Mouse (Mus musculus): ENCODE measurements around the gene Arhgef17. TPM values are rescaled to one million over a fixed set of nuclear protein-coding genes. Genes with fewer than 3 reads are reported as not detected.

Arhgef17 gene
- polyA plus RNA-seq (2014; fragmentation: Nextera tagmentation; extraction: Ambion mirVana), result 4.5 and 5.4 TPM in 2 replicates

- Histone ChIP-seq H3K9me3 (ENCODE audit: control insufficient read depth, low read length) (no peaks in the 10 kb centered on the region), H3K27me3 (replicated peaks; ENCODE audit: control insufficient read depth, insufficient read depth, low read length) (peaks cover 52% of the 10 kb centered on the region), H3K27ac (ENCODE audit: low read depth, low read length) (peak within 1 kb of the TSS; percentile 96), H3K9ac (ENCODE audit: low read depth, low read length) (peak within 1 kb of the TSS; percentile 76), H3K4me3 (ENCODE audit: low read depth, low read length) (peak within 1 kb of the TSS; percentile 65), H3K4me1 (replicated peaks; ENCODE audit: control insufficient read depth, insufficient read depth, low read length) (peaks cover 45% of the 10 kb centered on the region), H3K4me2 (peak within 1 kb of the TSS; percentile 93), H3K36me3 (ENCODE audit: control insufficient read depth, insufficient read depth, low read length) (no peaks in the 10 kb centered on the region)
- WGBS, result under 1% methylated on average over 35 of the region's 35 CpGs
- ATAC-seq (replicated peaks; ENCODE audit: low FRiP score) (peak; percentile 49), DNase-seq (ENCODE audit: low spot score) (peak; percentile 81)
Measured at GRCm38 (mm10) chr7:100931926-100932480, at the start of gene Arhgef17. Gene Arhgef17 (minus strand): TSS chr7:100932107.

- H3K27me3 ChIP-seq (replicated peaks; ENCODE audit: control insufficient read depth, insufficient read depth, low read length), result peaks cover 11% of the 10 kb centered on the region
- no peak overlapping the region for H3K4me3 ChIP-seq (ENCODE audit: low read depth, low read length)
- H3K4me2 ChIP-seq, result no peak overlapping the region
- DNase-seq (ENCODE audit: low spot score) (no peak), ATAC-seq (replicated peaks; ENCODE audit: low FRiP score) (no peak)
- WGBS, result 47% methylated on average over 2 of the region's 2 CpGs
- no peak overlapping the region for H3K27ac ChIP-seq (ENCODE audit: low read depth, low read length)
- H3K9ac ChIP-seq (ENCODE audit: low read depth, low read length), result no peak overlapping the region
- peaks cover 10% of the 10 kb centered on the region for H3K4me1 ChIP-seq (replicated peaks; ENCODE audit: control insufficient read depth, insufficient read depth, low read length)
- no peaks in the 10 kb centered on the region for H3K36me3 ChIP-seq (ENCODE audit: control insufficient read depth, insufficient read depth, low read length)
- no peaks in the 10 kb centered on the region for H3K9me3 ChIP-seq (ENCODE audit: control insufficient read depth, low read length)
Measured at GRCm38 (mm10) chr7:100979175-100979574, 47.3 kb upstream of the Arhgef17 start.

DNA sequence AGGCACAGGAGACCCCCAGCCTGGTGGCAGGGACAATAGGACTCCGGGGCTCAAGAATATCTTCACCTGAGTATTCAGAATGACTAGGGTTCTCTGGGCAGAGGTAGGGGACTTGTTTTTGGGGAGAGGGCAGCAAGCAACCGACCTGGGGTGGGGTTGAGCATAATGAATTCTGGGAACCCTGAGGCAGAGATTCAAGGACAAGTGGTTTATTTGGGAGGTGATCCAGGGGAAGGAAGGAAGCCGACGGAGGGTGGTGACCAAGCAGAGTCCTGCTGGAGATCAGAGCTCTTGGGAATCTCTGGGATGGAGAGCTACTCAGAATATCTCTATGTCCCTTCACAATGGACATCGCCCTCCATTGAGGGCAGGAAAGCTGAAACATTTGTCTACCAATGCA, 46.3 kb upstream of the Arhgef17 start:
- H3K27me3 ChIP-seq (replicated peaks; ENCODE audit: control insufficient read depth, insufficient read depth, low read length), result peaks cover 21% of the 10 kb centered on the region
- peaks cover 20% of the 10 kb centered on the region for H3K4me1 ChIP-seq (replicated peaks; ENCODE audit: control insufficient read depth, insufficient read depth, low read length)
- no peak overlapping the region for H3K27ac ChIP-seq (ENCODE audit: low read depth, low read length)
- H3K4me2 ChIP-seq, result no peak overlapping the region
- H3K9ac ChIP-seq (ENCODE audit: low read depth, low read length), result no peak overlapping the region
- H3K9me3 ChIP-seq (ENCODE audit: control insufficient read depth, low read length), result no peaks in the 10 kb centered on the region
- no peak overlapping the region for H3K4me3 ChIP-seq (ENCODE audit: low read depth, low read length)
- DNase-seq (ENCODE audit: low spot score) (no peak), ATAC-seq (replicated peaks; ENCODE audit: low FRiP score) (no peak)
- no peaks in the 10 kb centered on the region for H3K36me3 ChIP-seq (ENCODE audit: control insufficient read depth, insufficient read depth, low read length)
- WGBS, result 83% methylated on average over 5 of the region's 5 CpGs

DNA sequence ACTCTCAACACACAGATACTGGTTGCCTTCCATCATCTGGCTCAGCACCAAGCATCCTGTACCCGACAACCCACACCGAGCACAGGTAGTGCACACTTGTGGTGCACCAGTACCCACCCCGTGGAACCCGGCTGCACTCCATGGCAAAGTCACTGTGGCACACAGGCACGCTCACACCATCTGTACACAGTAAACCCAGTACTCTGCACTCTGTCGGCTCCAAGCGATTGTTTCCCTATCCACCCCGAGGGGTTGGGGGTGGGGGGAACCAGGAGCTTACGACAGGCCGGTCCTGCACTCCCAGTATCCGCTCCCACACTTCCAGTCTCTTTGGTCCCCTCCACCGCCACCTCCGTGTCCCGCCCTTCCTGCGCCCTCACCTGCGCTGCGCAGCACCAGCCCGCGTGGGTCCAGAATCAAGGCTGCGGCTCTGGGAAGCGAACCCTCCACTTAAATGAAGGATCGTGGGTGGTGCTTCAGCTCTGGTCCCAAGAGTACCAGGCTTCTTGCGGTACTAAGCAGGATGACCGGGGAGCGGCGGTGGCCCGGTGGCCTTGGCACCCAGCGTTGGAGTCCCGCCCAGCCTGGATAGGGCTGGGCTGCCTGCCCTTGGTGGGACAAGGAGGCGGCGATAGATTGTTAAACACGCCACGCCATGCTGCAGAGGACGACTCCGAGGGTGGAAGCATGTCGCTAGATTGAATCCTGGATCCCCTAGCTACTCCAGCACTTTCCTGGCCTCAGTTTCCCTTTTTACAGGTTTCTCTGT, 42.4 kb upstream of the Arhgef17 start, which contains the start of gene P2ry6:
P2ry6 (minus strand) TSS at position 515 of the 769 bp plus-strand sequence.
- WGBS, result 5% methylated on average over 36 of the region's 36 CpGs
- peak within 1 kb of the TSS; percentile 31; the same call in 1 of the 2 replicates for H3K9ac ChIP-seq (ENCODE audit: low read depth, low read length)
- ATAC-seq (replicated peaks; ENCODE audit: low FRiP score) (no peak; the same call in 1 of the 2 replicates), DNase-seq (ENCODE audit: low spot score) (no peak)
- H3K4me2 ChIP-seq, result peak within 1 kb of the TSS; percentile 74
- H3K9me3 ChIP-seq (ENCODE audit: control insufficient read depth, low read length), result no peaks in the 10 kb centered on the region
- no peak within 1 kb of the TSS for H3K27ac ChIP-seq (ENCODE audit: low read depth, low read length)
- H3K36me3 ChIP-seq (ENCODE audit: control insufficient read depth, insufficient read depth, low read length), result no peaks in the 10 kb centered on the region
- H3K4me1 ChIP-seq (replicated peaks; ENCODE audit: control insufficient read depth, insufficient read depth, low read length), result peaks cover 21% of the 10 kb centered on the region
- peak within 1 kb of the TSS; percentile 46 for H3K4me3 ChIP-seq (ENCODE audit: low read depth, low read length)
- H3K27me3 ChIP-seq (replicated peaks; ENCODE audit: control insufficient read depth, insufficient read depth, low read length), result peaks cover 28% of the 10 kb centered on the region

DNA sequence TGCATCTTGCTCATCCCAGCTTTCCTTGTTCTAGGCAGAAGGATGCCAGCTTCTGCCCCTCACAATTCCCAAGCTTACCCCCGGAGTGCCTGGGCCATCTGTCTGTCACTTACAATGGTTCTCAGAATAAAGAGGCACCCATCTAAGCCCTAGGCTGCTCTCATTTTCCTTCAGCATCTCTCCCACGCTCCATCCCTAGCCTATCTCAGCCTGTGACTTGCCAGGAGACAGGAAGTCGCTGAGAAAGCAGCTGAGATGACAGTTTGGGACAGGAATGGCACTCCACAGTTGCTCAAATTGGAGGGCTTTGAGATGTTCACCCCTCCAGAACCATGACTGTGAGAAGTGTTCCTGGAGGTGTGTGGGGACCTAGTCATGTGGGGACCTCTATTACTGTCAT, 41.0 kb upstream of the Arhgef17 start:
- H3K9ac ChIP-seq (ENCODE audit: low read depth, low read length), result no peak overlapping the region
- 46% methylated on average over 3 of the region's 3 CpGs for WGBS
- peaks cover 28% of the 10 kb centered on the region for H3K27me3 ChIP-seq (replicated peaks; ENCODE audit: control insufficient read depth, insufficient read depth, low read length)
- DNase-seq (ENCODE audit: low spot score), result no peak
- H3K4me2 ChIP-seq, result no peak overlapping the region
- peaks cover 16% of the 10 kb centered on the region for H3K4me1 ChIP-seq (replicated peaks; ENCODE audit: control insufficient read depth, insufficient read depth, low read length)
- no peak overlapping the region for H3K4me3 ChIP-seq (ENCODE audit: low read depth, low read length)
- H3K36me3 ChIP-seq (ENCODE audit: control insufficient read depth, insufficient read depth, low read length), result no peaks in the 10 kb centered on the region
- no peak for ATAC-seq (replicated peaks; ENCODE audit: low FRiP score)
- no peaks in the 10 kb centered on the region for H3K9me3 ChIP-seq (ENCODE audit: control insufficient read depth, low read length)
- no peak overlapping the region for H3K27ac ChIP-seq (ENCODE audit: low read depth, low read length)

DNA sequence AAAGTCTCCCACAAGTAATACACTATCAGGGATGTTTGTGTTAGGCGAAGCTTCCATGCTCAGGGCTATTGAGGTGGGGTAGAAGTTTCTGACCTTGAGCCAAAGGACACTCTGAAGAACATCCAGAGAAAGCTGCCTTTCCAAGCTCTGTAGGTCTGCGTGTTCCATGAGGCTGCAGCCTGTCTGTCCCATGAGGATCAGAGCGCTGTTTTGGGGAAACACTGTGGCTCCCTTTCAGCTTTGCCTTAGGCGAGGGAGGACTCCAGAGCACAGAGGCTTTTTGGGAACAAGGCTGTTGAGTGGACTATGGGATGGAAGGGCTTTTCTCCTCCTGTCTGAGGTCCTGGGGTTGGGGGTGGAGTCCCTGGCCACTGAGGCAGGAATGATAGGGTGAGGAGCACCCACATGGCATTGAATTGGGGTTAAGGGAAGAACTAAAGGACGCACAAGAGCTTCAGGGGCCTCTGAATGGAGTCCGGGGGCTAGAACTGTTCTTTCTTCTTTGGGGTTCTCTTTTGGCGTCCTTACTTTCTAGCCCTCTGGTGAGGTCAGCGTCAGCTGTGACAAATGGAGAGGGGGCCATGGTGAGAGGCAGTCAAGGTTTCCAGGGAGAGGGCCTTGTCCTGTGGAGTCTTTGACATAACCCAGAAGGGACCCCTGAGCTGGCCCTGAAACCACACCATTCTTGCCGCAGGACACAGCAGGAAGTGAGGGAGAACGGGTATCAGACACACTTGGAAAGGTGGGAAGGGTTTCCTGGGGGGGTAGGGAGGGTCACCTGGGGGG, 37.2 kb upstream of the Arhgef17 start:
- H3K27me3 ChIP-seq (replicated peaks; ENCODE audit: control insufficient read depth, insufficient read depth, low read length), result peaks cover 17% of the 10 kb centered on the region
- 59% methylated on average over 10 of the region's 10 CpGs for WGBS

GRCm38 (mm10) chr7:100968376-100968775, 36.5 kb upstream of the Arhgef17 start:
- no peak for ATAC-seq (replicated peaks; ENCODE audit: low FRiP score)

More for the DNA sequence above, 37.2 kb upstream of the Arhgef17 start:
- no peak overlapping the region for H3K4me3 ChIP-seq (ENCODE audit: low read depth, low read length)
- H3K4me1 ChIP-seq (replicated peaks; ENCODE audit: control insufficient read depth, insufficient read depth, low read length), result peaks cover 11% of the 10 kb centered on the region
- ATAC-seq (replicated peaks; ENCODE audit: low FRiP score) (no peak), DNase-seq (ENCODE audit: low spot score) (no peak)
- no peak overlapping the region for H3K4me2 ChIP-seq
- H3K27ac ChIP-seq (ENCODE audit: low read depth, low read length), result no peak overlapping the region
- no peaks in the 10 kb centered on the region for H3K36me3 ChIP-seq (ENCODE audit: control insufficient read depth, insufficient read depth, low read length)
- no peaks in the 10 kb centered on the region for H3K9me3 ChIP-seq (ENCODE audit: control insufficient read depth, low read length)
- no peak overlapping the region for H3K9ac ChIP-seq (ENCODE audit: low read depth, low read length)

GRCm38 (mm10) chr7:100967850-100968249, 35.9 kb upstream of the Arhgef17 start:
- Histone ChIP-seq H3K36me3 (ENCODE audit: control insufficient read depth, insufficient read depth, low read length) (no peaks in the 10 kb centered on the region), H3K4me3 (ENCODE audit: low read depth, low read length) (no peak overlapping the region), H3K9ac (ENCODE audit: low read depth, low read length) (no peak overlapping the region), H3K9me3 (ENCODE audit: control insufficient read depth, low read length) (no peaks in the 10 kb centered on the region), H3K4me1 (replicated peaks; ENCODE audit: control insufficient read depth, insufficient read depth, low read length) (no peaks in the 10 kb centered on the region), H3K4me2 (no peak overlapping the region), H3K27ac (ENCODE audit: low read depth, low read length) (no peak overlapping the region), H3K27me3 (replicated peaks; ENCODE audit: control insufficient read depth, insufficient read depth, low read length) (peaks cover 5% of the 10 kb centered on the region)
- ATAC-seq (replicated peaks; ENCODE audit: low FRiP score), result no peak
- DNase-seq (ENCODE audit: low spot score), result no peak
- 74% methylated on average over 9 of the region's 9 CpGs for WGBS

More at GRCm38 (mm10) chr7:100968376-100968775, 36.5 kb upstream of the Arhgef17 start:
- DNase-seq (ENCODE audit: low spot score), result no peak
- H3K4me2 ChIP-seq, result no peak overlapping the region
- no peak overlapping the region for H3K27ac ChIP-seq (ENCODE audit: low read depth, low read length)
- H3K4me1 ChIP-seq (replicated peaks; ENCODE audit: control insufficient read depth, insufficient read depth, low read length), result peaks cover 4% of the 10 kb centered on the region
- peaks cover 10% of the 10 kb centered on the region for H3K27me3 ChIP-seq (replicated peaks; ENCODE audit: control insufficient read depth, insufficient read depth, low read length)
- H3K9ac ChIP-seq (ENCODE audit: low read depth, low read length), result no peak overlapping the region
- no peaks in the 10 kb centered on the region for H3K36me3 ChIP-seq (ENCODE audit: control insufficient read depth, insufficient read depth, low read length)
- H3K4me3 ChIP-seq (ENCODE audit: low read depth, low read length), result no peak overlapping the region
- H3K9me3 ChIP-seq (ENCODE audit: control insufficient read depth, low read length), result no peaks in the 10 kb centered on the region
- WGBS, result 76% methylated on average over 6 of the region's 6 CpGs
